Mouse (Mus musculus) CD4-positive, CD25-positive, alpha-beta regulatory T cell, adult 4 months (primary cell): ENCODE results near the gene Hypk. TPM values are rescaled to one million over a fixed set of nuclear protein-coding genes. Genes with fewer than 3 reads are reported as not detected.
A peak's percentile ranks its signal among the peaks of the same experiment; 100 is the strongest.
"Not testable (repeated sequence)": the region's sequence is repeated elsewhere in the genome, so short reads cannot be mapped to it uniquely, and the experiment has no call there.

Source experiments
- ATAC-seq: one replicate; pipeline ENCODE4 v1.8.0; 2017
- polyA plus RNA-seq, 2 experiments: library from polyadenylated mRNA; unstranded; fragments of 100-300 nt; shearing (Covaris generic); gene quantifications; one replicate each; pipeline ENCODE4 v1.2.1; 2017

Gene Hypk
- polyA plus RNA-seq, 2 experiments from 2014 or later: 114 to 126 TPM

DNA sequence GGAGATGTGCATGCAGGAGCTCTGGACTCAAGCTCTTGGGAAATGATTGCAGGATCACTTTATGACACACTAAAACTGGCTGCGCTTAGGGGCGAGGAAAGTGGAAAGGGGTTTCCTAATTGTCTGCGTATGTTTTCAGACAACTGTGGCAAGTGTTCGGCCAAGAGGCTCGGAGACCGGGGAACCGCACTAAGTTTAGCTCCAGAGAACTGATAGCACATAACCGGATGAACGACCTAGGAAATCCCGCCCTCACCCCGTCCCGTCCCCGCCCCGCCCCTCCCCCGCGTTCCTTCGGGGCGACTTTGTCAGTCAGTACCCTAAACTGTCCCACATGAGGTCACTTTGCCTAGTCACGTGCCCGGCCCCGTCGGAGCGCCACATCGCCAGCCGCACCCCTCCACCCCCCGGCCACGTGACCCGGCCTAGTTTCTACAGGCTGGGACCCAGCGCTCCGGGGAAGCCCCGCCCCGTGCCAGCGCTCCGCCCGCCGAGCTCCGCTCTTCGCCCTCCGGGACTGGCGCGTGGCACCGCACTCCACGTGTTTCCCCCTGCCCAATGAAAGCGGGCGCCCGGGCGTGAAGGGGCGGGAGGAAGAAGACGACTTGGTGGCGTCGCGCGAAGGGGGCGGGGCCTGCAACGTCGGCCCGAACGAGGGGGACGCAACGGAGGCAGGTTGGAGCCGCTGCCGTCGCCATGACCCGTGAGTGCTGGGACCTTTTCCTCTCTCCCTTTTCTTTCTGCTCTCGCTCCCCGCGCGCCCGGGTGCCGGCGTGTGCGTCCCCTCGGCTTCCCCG lies 4.2 kb upstream of the Hypk start, which contains the start of gene Serf2:
Serf2 (plus strand) TSS at position 457 of the 797 bp plus-strand sequence.
- peak; percentile 92 for ATAC-seq

DNA sequence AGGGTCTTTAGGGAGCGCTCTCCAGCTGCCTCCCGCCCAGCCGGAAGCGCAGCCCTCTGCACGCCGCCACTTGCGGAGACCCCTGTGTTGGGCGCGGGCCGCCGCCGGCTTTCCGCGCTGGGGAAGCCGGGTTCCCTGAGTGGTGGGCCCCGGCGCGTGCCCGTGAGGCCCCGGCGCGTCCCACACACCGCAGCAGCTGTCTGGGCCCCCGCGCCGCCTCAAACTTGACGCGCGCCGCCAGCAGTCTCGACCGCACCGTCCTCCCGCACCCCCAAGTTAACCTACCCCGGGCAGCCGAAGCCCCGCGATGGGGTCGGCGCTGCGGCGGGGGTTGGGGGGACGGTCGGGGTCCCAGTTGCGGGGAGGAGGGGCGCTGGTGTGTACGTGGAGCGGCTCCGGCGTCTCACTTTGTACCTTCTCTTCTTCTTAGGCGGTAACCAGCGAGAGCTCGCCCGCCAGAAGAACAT lies 3.5 kb upstream of the Hypk start:
- ATAC-seq: peak; percentile 7

DNA sequence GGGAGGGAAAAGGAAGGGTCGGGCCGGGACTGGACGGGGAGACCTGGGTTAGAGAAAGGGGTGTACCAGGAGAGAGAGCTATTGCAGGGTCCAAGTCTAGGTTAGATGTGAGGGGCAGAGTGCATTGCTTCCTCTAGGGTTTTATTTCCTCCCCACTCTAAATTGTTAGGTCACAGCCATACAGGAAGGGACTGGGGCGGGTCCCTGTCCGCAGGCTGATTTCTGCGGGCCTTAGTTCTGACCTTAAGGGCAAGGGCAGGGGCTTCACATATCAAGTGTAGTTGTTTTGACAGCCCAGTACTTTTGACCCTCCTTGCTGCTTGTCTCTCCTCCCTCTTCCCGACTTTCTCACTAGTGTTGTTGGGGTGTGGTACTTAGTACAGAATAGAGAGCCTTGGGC lies 3.0 kb upstream of the Hypk start:
- no peak for ATAC-seq

- no peak for ATAC-seq
Observed at GRCm38 (mm10) chr2:121452361-121452760, 729 bp upstream of the Hypk start.

- no peak for ATAC-seq
Observed at GRCm38 (mm10) chr2:121453917-121454316, 827 bp downstream of the Hypk start.

- ATAC-seq: no peak
Observed at GRCm38 (mm10) chr2:121455534-121455933, 2.4 kb downstream of the Hypk start.

- peak; percentile 100 for ATAC-seq
Observed at GRCm38 (mm10) chr2:121456692-121457642, 3.9 kb downstream of the Hypk start, which contains the start of gene Serinc4. Gene Serinc4, minus strand, starts transcription at chr2:121456781.

- ATAC-seq: no peak
Observed at GRCm38 (mm10) chr2:121460071-121460470, 7.0 kb downstream of the Hypk start.

GRCm38 (mm10) chr2:121468982-121469381 lies 15.9 kb downstream of the Hypk start:
- peak; percentile 18 for ATAC-seq

DNA sequence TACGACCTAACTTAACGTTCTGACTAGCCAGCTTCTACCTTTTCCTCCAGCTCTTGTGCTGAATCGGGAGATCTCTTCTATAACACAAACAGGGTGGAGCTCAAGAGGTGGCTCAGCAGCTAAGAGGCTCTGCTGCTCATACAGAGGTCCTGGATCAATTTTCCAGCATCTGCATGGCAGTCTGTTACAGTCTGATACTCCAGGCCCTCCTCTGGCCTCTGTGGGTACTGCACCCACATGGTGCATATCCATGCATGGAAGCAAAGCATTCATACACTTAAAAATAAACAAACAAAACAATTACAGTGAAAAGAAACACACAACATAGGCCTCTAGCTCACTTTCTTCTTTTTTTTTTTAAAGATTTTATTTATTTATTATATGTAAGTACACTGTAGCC lies 19.7 kb downstream of the Hypk start:
- not testable (repeated sequence) for ATAC-seq

GRCm38 (mm10) chr2:121473301-121474179 lies 20.4 kb downstream of the Hypk start, which contains the start of gene Mfap1b:
Gene Mfap1b, minus strand, starts transcription at chr2:121474067.
- ATAC-seq: peak; percentile 99

- ATAC-seq: peak; percentile 54
Observed at GRCm38 (mm10) chr2:121474180-121474535, 21.1 kb downstream of the Hypk start.

DNA sequence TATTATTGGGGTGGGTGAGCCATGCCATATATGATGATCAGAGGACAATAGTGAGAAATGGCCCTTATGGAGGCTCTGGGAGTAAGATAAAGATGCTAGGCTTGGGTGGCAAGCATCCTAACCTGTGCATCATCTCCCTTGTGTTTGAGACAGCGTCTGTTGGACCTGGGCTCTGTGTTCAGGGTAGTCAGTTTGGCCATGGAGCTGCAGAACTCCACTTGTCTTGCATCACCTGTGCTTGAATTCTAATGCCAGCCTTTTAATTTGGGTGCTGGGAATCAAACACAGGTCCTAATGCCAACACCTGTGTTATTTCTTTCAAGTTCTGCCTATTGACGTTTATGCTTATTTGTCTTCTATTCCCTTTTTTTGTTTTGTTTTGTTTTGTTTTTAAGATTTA lies 22.2 kb downstream of the Hypk start:
- not testable (repeated sequence) for ATAC-seq

GRCm38 (mm10) chr2:121477491-121478266 lies 24.6 kb downstream of the Hypk start:
- ATAC-seq: no peak

DNA sequence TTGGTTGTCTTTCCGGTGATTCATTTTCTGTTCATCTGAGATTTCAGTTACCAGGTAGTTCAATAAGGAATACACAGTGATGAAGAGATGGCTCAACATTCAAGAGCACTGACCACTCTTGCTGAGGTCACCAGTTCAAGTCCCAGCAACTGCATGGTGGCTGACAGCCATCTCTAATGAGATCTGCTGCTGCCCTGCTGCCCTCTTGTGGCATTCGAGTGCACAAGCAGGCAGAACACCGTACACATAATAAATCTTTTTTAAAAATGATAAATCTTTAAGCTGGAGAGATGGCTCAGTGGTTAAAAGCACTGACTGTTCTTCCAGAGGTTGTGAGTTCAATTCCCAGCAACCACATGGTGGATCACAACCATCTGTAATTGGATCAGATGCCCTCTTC lies 27.4 kb downstream of the Hypk start:
- ATAC-seq: peak; percentile 56

- ATAC-seq: not testable (repeated sequence)
Observed at GRCm38 (mm10) chr2:121480916-121481315, 27.8 kb downstream of the Hypk start.

DNA sequence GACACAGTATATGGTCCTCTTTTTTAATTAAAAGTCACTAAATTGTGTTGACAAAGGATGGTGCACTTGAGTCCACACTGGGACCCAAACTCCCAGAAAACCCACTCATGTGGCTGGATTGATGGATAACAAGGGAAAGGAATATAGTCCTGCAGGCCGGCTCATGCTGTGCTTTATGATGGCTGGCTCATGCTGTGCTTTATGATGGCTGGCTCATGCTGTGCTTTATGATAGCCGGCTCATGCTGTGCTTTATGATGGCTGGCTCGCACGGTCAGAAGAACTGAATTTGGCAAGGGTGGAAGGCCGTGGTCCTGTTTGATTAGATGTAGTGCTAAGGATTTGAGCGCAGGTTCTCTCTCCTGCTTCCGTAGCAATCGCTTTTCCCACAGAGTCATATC lies 30.5 kb downstream of the Hypk start:
- ATAC-seq: no peak

DNA sequence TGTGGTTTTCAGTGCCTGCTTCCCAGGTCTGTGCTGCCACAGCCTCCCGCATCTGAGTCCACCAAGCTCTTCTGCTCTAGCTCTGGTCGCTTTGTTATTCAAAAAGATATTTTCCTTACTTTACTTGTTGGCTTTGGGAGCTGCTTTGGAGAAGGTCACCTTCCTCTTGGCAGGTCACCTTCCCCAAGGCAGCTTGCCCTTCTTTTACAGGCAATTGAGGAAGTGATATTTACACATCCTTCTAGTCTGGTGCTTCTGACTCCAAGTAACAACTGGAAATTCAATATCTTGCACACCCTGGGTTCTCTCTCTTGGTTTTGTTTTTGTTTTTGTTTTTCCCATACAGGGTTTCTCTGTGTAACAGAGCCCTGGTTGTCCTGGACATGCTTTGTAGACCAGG lies 31.3 kb downstream of the Hypk start:
- not testable (repeated sequence) for ATAC-seq

DNA sequence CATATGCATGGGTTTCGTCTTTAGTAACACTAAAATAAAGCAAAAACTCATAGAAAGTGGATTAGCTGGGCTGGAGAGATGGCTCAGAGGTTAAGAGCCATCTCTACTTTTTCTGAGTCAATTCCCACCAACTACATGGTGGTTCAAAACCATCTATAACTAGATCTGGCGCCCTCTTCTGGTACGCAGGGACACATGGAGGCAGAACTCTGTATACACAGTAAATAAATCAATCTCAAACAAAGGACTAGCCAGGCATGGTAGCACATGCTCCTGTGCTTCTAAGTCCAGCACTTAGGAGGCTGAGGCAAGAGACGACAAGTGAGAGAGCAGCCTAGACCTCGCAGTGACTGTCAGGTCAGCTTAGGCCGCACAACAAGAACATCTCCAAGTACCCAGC lies 48.5 kb downstream of the Hypk start:
- ATAC-seq: peak; percentile 32

GRCm38 (mm10) chr2:121505942-121506882 lies 53.1 kb downstream of the Hypk start, which contains the start of the genes Mfap1a and Wdr76:
Gene Mfap1a, minus strand, starts transcription at chr2:121506665.
Gene Wdr76, plus strand, starts transcription at chr2:121506723.
- ATAC-seq: peak; percentile 93
